Mouse (Mus musculus) intestine, postnatal 0 days (tissue): Measurements from ENCODE around the gene Ptprcap. TPM values are rescaled to one million over a fixed set of nuclear protein-coding genes. Genes with fewer than 3 reads are reported as not detected.

Experiments
- ATAC-seq: fragments of 200-750 bp; cut with Nextera tagmentation; 2 replicates; pipeline ENCODE4 v1.8.0; 2017; ENCODE audit warnings: mild to moderate bottlenecking, moderate TSS enrichment, moderate library complexity
- H3K27ac ChIP-seq: fragments of 300-500 bp; sonication (generic); 2 replicates; pipeline ENCODE4 v1.5.1; 2014; ENCODE audit warnings: mild to moderate bottlenecking, low read depth, low read length, moderate library complexity
- H3K27me3 ChIP-seq: fragments of 300-500 bp; sonication (generic); replicated peaks from 2 replicates; pipeline ENCODE4 v1.6.1; 2014; ENCODE audit warnings: low read length, mixed read lengths; ENCODE audit not compliant: control insufficient read depth, insufficient read depth
- H3K36me3 ChIP-seq: fragments of 300-500 bp; sonication (generic); 2 replicates; pipeline ENCODE4 v1.6.1; 2014; ENCODE audit warnings: mild to moderate bottlenecking, moderate library complexity; ENCODE audit not compliant: control insufficient read depth, insufficient read depth
- H3K4me1 ChIP-seq: fragments of 300-500 bp; sonication (generic); replicated peaks from 2 replicates; pipeline ENCODE4 v1.6.1; 2014; ENCODE audit warnings: antibody characterized with exemption, low read length, mixed read lengths; ENCODE audit not compliant: control insufficient read depth, insufficient read depth
- H3K4me2 ChIP-seq: fragments of 300-500 bp; sonication (generic); replicated peaks from 2 replicates; pipeline ENCODE4 v1.6.1; 2014; ENCODE audit warnings: low read depth, mild to moderate bottlenecking, moderate library complexity
- H3K4me3 ChIP-seq: fragments of 300-500 bp; sonication (generic); 2 replicates; pipeline ENCODE4 v1.5.1; 2014; ENCODE audit warnings: low read depth, low read length
- H3K9ac ChIP-seq: fragments of 300-500 bp; sonication (generic); 2 replicates; pipeline ENCODE4 v1.6.1; 2014; ENCODE audit warnings: mild to moderate bottlenecking, low read depth, low read length
- H3K9me3 ChIP-seq: fragments of 300-500 bp; sonication (generic); 2 replicates; pipeline ENCODE4 v1.6.1; 2016; ENCODE audit warnings: mixed run types; ENCODE audit not compliant: control insufficient read depth
- CTCF ChIP-seq: sonication (generic); IDR thresholded peaks from 2 replicates; pipeline ENCODE4 v1.5.1; 2016; ENCODE audit warnings: low read depth, mild to moderate bottlenecking, control low read depth, antibody characterized with exemption, moderate library complexity
- WGBS: fragments of 180-500 bp; shearing (Covaris S2); extraction: QIAGEN DNeasy Blood & Tissue Kit; methylation state at CpG from one replicate; pipeline ENCODE4 v1.1.7; 2014; 5-methylcytosine and 5-hydroxymethylcytosine counted together
- polyA plus RNA-seq: library from polyadenylated mRNA; unstranded; fragments of >200 nt; fragmentation: Nextera tagmentation; extraction: Ambion mirVana; gene quantifications from 2 replicates; pipeline ENCODE4 v1.2.1, GENCODE M21; 2015

Ptprcap gene
- polyA plus RNA-seq, 1 experiment from 2014 or later: 3.4 TPM

- H3K4me2 ChIP-seq: no peak overlapping the region
- no peak for TF ChIP-seq CTCF
- no peak for ATAC-seq
- peaks cover 4% of the 10 kb centered on the region; the same call in 1 of the 2 replicates for H3K4me1 ChIP-seq
- no peak overlapping the region for H3K9ac ChIP-seq
- no peak overlapping the region for H3K27ac ChIP-seq
- peaks cover 21% of the 10 kb centered on the region for H3K36me3 ChIP-seq
- 65% methylated on average over 3 of the region's 3 CpGs for WGBS
- no peaks in the 10 kb centered on the region for H3K9me3 ChIP-seq
- H3K4me3 ChIP-seq: no peak overlapping the region
- no peaks in the 10 kb centered on the region for H3K27me3 ChIP-seq
Measured at GRCm38 (mm10) chr19:4164100-4164499, 10.7 kb downstream of the Ptprcap start.

DNA sequence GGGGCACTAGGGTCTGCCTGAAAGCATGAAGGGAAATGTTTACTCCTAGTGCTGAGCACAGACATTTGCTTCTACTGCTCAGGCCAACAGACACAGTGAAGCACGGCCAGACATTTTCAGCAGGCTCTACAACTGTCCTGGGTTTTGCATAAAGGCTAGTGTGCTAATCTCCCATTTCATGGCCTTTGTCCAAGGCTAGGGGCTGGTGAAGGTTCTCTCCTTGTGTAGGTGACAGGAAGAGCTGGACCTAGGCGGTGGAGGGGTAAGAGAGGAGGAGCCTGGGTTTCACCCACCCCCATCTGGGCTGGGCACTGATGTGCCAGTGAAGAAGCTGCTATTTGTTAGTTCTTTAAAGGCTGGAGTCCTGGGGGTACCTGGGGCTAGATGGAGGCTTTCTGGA is 11.3 kb downstream of the Ptprcap start:
- WGBS: 78% methylated on average over 2 of the region's 2 CpGs

DNA sequence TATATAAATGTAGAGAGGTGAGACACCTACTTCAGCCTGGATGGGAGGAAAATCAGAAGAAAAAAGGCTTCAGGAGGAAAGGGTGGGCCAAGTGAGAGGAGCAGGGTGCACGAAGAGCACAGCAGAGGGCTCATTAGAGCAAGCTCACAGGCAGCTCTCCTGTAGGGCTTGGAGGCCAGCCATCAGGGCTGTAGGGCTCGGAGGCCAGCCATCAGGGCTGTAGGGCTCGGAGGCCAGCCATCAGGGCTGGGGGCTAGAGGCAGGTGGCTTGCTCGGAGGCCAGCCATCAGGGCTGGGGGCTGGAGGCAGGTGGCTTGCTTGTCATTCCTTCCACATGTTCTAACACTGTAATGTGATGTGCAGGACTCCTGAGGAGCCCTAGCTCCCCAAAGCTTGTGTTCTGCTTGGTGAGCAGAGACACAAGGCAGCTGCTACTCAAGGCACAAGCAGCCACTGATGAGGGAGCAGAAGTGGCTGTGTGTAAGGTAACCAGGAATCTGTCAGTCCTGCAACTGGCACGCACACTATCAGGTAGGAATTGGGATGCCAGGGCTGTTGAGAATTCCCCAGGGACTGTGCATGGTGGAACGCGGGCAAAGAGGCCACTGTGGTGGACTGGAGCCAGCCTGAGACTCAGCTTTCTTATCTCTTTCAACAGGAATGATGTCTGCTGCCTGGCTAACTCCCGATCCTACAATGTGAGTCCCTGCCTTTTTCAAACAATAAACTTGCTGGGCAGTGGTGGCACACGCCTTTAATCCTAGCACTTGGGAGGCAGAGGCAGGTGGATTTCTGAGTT is 13.5 kb downstream of the Ptprcap start:
- TF ChIP-seq CTCF: no peak
- H3K4me1 ChIP-seq: peaks cover 9% of the 10 kb centered on the region; the same call in 1 of the 2 replicates
- H3K4me3 ChIP-seq: no peak overlapping the region
- peaks cover under 1% of the 10 kb centered on the region; the same call in 1 of the 2 replicates for H3K36me3 ChIP-seq
- H3K4me2 ChIP-seq: no peak overlapping the region
- 75% methylated on average over 9 of the region's 9 CpGs for WGBS
- H3K27ac ChIP-seq: no peak overlapping the region
- H3K9me3 ChIP-seq: no peaks in the 10 kb centered on the region
- ATAC-seq: no peak
- H3K27me3 ChIP-seq: no peaks in the 10 kb centered on the region
- no peak overlapping the region for H3K9ac ChIP-seq

More for the DNA sequence above, 11.3 kb downstream of the Ptprcap start:
- no peaks in the 10 kb centered on the region for H3K9me3 ChIP-seq
- ATAC-seq: no peak
- no peaks in the 10 kb centered on the region for H3K27me3 ChIP-seq
- no peak overlapping the region for H3K4me3 ChIP-seq
- no peak overlapping the region for H3K9ac ChIP-seq
- H3K36me3 ChIP-seq: peaks cover 15% of the 10 kb centered on the region
- no peak for TF ChIP-seq CTCF
- no peak overlapping the region; the same call in 1 of the 2 replicates for H3K27ac ChIP-seq
- peaks cover 5% of the 10 kb centered on the region; the same call in 1 of the 2 replicates for H3K4me1 ChIP-seq
- H3K4me2 ChIP-seq: no peak overlapping the region

DNA sequence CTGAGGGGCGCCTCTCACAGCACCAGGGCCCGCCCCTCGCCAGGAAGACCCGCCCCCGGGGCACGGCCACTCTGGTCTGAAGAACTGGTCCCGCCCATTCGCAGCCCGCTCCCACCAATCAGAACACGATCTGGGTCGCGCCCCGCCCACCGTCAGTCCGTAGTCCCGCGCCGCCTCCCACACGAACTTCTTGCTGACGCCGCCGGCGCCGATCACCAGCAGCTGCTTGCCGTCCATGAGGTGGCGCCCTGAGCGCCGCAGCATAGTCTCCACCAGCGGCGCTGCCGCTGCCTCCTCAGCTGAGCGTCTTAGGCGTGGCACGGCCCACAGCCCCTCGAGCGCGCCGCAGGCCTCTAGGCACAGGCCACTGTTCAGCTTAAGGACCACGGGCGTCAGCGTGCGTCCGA is 16.0 kb downstream of the Ptprcap start:
- H3K4me2 ChIP-seq: peak overlapping the region; percentile 87
- ATAC-seq: peak; percentile 93
- H3K36me3 ChIP-seq: no peaks in the 10 kb centered on the region
- H3K9ac ChIP-seq: peak overlapping the region; percentile 51
- H3K4me3 ChIP-seq: peak overlapping the region; percentile 36
- peak overlapping the region; percentile 78 for H3K27ac ChIP-seq
- peak; percentile 99 for TF ChIP-seq CTCF
- no peaks in the 10 kb centered on the region for H3K9me3 ChIP-seq
- H3K27me3 ChIP-seq: no peaks in the 10 kb centered on the region
- peaks cover 5% of the 10 kb centered on the region; the same call in 1 of the 2 replicates for H3K4me1 ChIP-seq
- under 1% methylated on average over 42 of the region's 43 CpGs for WGBS

DNA sequence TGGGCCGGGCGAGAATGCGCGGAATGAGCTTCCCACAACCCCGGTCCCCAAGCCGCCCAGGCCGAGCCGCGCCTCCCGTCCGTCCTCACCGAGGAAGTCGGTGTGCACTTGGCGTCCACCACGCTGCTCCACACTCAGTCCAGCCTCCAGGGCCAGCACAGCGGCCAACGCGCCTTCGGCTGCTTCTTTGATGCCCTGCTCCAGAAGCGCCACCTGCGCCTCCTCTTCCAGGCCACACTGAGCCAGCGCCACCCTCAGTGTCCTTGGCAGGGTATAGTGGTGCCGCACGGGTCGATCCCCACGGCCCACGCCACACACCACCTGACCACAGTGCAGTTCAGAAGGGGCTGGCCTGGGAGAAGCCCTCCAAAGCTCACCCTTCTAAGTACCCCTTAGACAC is 16.4 kb downstream of the Ptprcap start:
- peak; percentile 62 for ATAC-seq

DNA sequence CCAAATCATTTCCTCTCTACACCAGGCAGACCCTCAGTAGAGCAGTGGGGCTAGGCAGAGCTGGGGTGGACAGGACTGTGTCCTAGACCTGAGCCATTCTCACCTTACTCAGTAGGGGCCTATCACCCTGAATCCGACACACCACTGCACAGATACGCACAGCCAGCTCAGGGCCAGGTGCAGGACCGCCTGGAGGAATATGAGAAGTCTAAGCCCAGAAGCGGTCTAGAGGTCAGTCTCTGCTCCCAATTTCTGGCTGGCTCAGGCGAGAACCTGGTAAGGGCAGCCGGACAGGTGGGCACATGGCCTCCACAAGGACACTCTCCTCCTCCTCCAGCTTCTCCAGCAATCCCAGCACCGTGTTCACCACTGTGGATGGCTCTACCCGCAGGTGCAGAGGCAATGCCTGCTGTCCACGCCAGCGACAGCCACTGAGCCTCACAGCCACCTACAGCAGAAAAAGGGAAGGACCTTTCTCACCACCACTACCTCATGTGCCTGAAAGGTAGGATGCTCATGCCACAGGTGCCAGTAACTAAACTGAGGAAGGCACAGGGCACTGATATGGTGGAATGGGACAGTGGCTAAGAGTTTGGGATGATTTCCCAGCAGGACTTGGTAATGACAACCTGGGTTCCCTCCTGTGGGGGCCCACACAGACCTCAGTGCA is 17.5 kb downstream of the Ptprcap start:
- WGBS: 97% methylated on average over 10 of the region's 10 CpGs
- Histone ChIP-seq H3K4me2 (no peak overlapping the region), H3K4me1 (peaks cover 9% of the 10 kb centered on the region; the same call in 1 of the 2 replicates), H3K4me3 (no peak overlapping the region), H3K9me3 (no peaks in the 10 kb centered on the region), H3K27ac (no peak overlapping the region), H3K27me3 (no peaks in the 10 kb centered on the region), H3K36me3 (no peaks in the 10 kb centered on the region), H3K9ac (no peak overlapping the region)
- ATAC-seq: no peak
- TF ChIP-seq CTCF: no peak

More for the DNA sequence above, 16.4 kb downstream of the Ptprcap start:
- Histone ChIP-seq H3K9ac (peak overlapping the region; percentile 51), H3K4me2 (peak overlapping the region; percentile 87), H3K4me3 (peak overlapping the region; percentile 36), H3K4me1 (peaks cover 5% of the 10 kb centered on the region; the same call in 1 of the 2 replicates), H3K27ac (peak overlapping the region; percentile 78), H3K36me3 (no peaks in the 10 kb centered on the region), H3K27me3 (no peaks in the 10 kb centered on the region), H3K9me3 (no peaks in the 10 kb centered on the region)
- TF ChIP-seq CTCF: no peak
- 5% methylated on average over 27 of the region's 27 CpGs for WGBS
